Mouse (Mus musculus): ENCODE measurements at regions not wholly inside any gene's neighbourhood (a gene's known extent, or its start where the extent isn't known, plus 50 kb on each side); places are given as distances from the start of the nearest gene placed in this dataset.
A peak's percentile ranks its signal among the peaks of the same experiment; 100 is the strongest.

GRCm38 (mm10) chr8:125619336-125619906 is 49.8 kb upstream of the Sipa1l2 start:
- peak; percentile 68 for DNase-seq

Measured in adrenal gland, postnatal 25 days (tissue).